Mouse (Mus musculus): Measurements from ENCODE around the gene Dll4.

GRCm38 (mm10) chr2:119325568-119326143 is at the start of gene Dll4:
- TF ChIP-seq CTCF (conservative IDR thresholded peaks at IDR 0.05; ENCODE audit: insufficient read depth, insufficient read length, low read depth, low read length) (no peak), POLR2A (IDR thresholded peaks at IDR 0.05; ENCODE audit: low read depth, low read length) (peak; percentile 86)
